Mouse (Mus musculus) stomach, postnatal 0 days (tissue): ENCODE measurements around the gene Klk1b8.

Source experiments
- CTCF ChIP-seq: IDR thresholded peaks from 2 replicates; pipeline ENCODE4 v1.5.1; 2016; ENCODE audit warnings: antibody characterized with exemption, low read depth, mild to moderate bottlenecking, moderate library complexity
- EP300 ChIP-seq: optimal IDR thresholded peaks from 2 replicates; pipeline ENCODE3; 2016; ENCODE audit warnings: antibody characterized with exemption

DNA sequence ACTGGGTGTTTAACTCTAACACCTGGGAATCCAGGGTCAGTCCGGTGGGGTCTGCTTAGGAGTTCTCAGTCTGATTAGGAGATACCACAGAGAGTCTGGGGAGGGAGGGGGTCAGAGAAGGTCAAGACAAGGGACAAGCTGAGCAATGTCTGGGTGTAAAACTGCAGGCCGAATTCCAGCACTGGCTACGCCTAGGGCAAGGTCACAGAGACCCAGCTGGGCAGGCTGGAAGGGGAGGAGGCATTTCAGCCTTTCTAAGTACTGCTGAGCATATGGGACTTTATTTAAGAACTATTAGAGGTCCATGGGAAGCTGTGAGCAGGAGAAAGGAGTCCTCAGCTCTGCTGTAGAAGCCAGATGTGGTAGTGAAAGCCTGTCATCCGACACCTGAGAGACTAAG, 18.1 kb upstream of the Klk1b8 start:
- TF ChIP-seq EP300 (no peak), CTCF (no peak)
